Mouse (Mus musculus) E14TG2a.4 (cell line): ENCODE data around the gene Zfp148.

Experiments used
- H3K27me3 ChIP-seq: 2 replicates; pipeline ENCODE4 v1.6.1; 2014; ENCODE audit warnings: low read length, control low read depth; ENCODE audit not compliant: insufficient read depth
- H3K36me3 ChIP-seq: 2 replicates; pipeline ENCODE4 v1.6.1; 2014; ENCODE audit warnings: low read length, control low read depth; ENCODE audit not compliant: insufficient read depth
- H3K4me1 ChIP-seq: replicated peaks from 2 replicates; pipeline ENCODE4 v1.6.1; 2014; ENCODE audit warnings: low read depth, low read length, control low read depth
- H3K4me3 ChIP-seq: replicated peaks from 2 replicates; pipeline ENCODE4 v1.5.1; 2014; ENCODE audit warnings: mild to moderate bottlenecking, low read length
- H3K9me3 ChIP-seq: 2 replicates; pipeline ENCODE4 v1.6.1; 2014; ENCODE audit warnings: low read length, control low read depth
- CTCF ChIP-seq: conservative IDR thresholded peaks from 2 replicates; pipeline ENCODE4 v1.5.1; 2014; ENCODE audit warnings: low read length
- NANOG ChIP-seq: IDR thresholded peaks from 2 replicates; pipeline ENCODE4 v1.6.1; 2014; ENCODE audit warnings: borderline replicate concordance, low read length, mixed read lengths
- POU5F1 ChIP-seq: IDR thresholded peaks from 2 replicates; pipeline ENCODE4 v1.6.1; 2014; ENCODE audit warnings: low read length, borderline replicate concordance

Gene Zfp148

GRCm38 (mm10) chr16:33545530-33545929 lies 164.9 kb downstream of the Zfp148 start:
- peaks cover 9% of the 10 kb centered on the region; the same call in 1 of the 2 replicates for H3K9me3 ChIP-seq
- H3K4me1 ChIP-seq = peaks cover 4% of the 10 kb centered on the region; the same call in 1 of the 2 replicates
- H3K4me3 ChIP-seq = no peak overlapping the region
- no peaks in the 10 kb centered on the region for H3K27me3 ChIP-seq
- H3K36me3 ChIP-seq = no peaks in the 10 kb centered on the region
- no peak for TF ChIP-seq POU5F1
- no peak for TF ChIP-seq CTCF
- no peak for TF ChIP-seq NANOG

- Histone ChIP-seq H3K4me3 (no peak overlapping the region), H3K4me1 (peaks cover 21% of the 10 kb centered on the region), H3K36me3 (0 out of 2 replicates have a peak, but pooled peaks cover 6% of the 10 kb centered on the region), H3K9me3 (no peaks in the 10 kb centered on the region), H3K27me3 (no peaks in the 10 kb centered on the region)
- TF ChIP-seq NANOG (no peak), CTCF (no peak), POU5F1 (no peak)
Observed at GRCm38 (mm10) chr16:33553689-33554342, 173.2 kb downstream of the Zfp148 start.
